Mouse (Mus musculus): Measurements from ENCODE around the gene Trim46. TPM values are rescaled to one million over a fixed set of nuclear protein-coding genes. Genes with fewer than 3 reads are reported as not detected.
A peak's percentile ranks its signal among the peaks of the same experiment; 100 is the strongest.

The Trim46 gene
- polyA plus RNA-seq, 1 experiment from 2014 or later = 76.1 TPM

MicroRNAs encoded within 50 kb of the gene (microRNA counts, 519-probe panel; counts per million panel counts)
- 2,483 counts per million, percentile 61 among the panel's probes with 10 or more counts for microRNA mmu-miR-92b

Small RNA genes within 50 kb of the gene (microRNA-seq; reads per million reads assigned to microRNA genes)
- gene Mir92b = 4,113 reads per million, percentile 90 among the genes with 10 or more reads in this experiment

Other genes with a start within 250 kb of the Trim46 start
- 74.4 and 76.8 TPM in 2 replicates for gene Rusc1, start 153.0 kb downstream of the Trim46 start, polyA plus RNA-seq (2015; fragmentation: Nextera tagmentation; extraction: Ambion mirVana)
- gene Gm43738, start 145.2 kb downstream of the Trim46 start, polyA plus RNA-seq (2015; fragmentation: Nextera tagmentation; extraction: Ambion mirVana) = not detected in 2 replicates
- gene Fdps, start 144.3 kb downstream of the Trim46 start, polyA plus RNA-seq (2015; fragmentation: Nextera tagmentation; extraction: Ambion mirVana) = 380 and 438 TPM in 2 replicates
- 0.13 TPM in 1 of 2 replicates, not detected in the other for gene Pklr, start 110.2 kb downstream of the Trim46 start, polyA plus RNA-seq (2015; fragmentation: Nextera tagmentation; extraction: Ambion mirVana)
- 34.0 and 39.6 TPM in 2 replicates for gene Hcn3, start 86.1 kb downstream of the Trim46 start, polyA plus RNA-seq (2015; fragmentation: Nextera tagmentation; extraction: Ambion mirVana)
- gene Clk2, start 81.5 kb downstream of the Trim46 start, polyA plus RNA-seq (2015; fragmentation: Nextera tagmentation; extraction: Ambion mirVana) = 19.2 and 23.9 TPM in 2 replicates
- gene Scamp3, start 68.8 kb downstream of the Trim46 start, polyA plus RNA-seq (2015; fragmentation: Nextera tagmentation; extraction: Ambion mirVana) = 125 and 128 TPM in 2 replicates
- 26.5 and 30.7 TPM in 2 replicates for gene Fam189b, start 63.2 kb downstream of the Trim46 start, polyA plus RNA-seq (2015; fragmentation: Nextera tagmentation; extraction: Ambion mirVana)
- 44.8 and 46.7 TPM in 2 replicates for gene Gba, start 43.4 kb downstream of the Trim46 start, polyA plus RNA-seq (2015; fragmentation: Nextera tagmentation; extraction: Ambion mirVana)
- 61.5 and 84.2 TPM in 2 replicates for gene Thbs3, start 31.1 kb downstream of the Trim46 start, polyA plus RNA-seq (2015; fragmentation: Nextera tagmentation; extraction: Ambion mirVana)
- gene Mtx1, start 19.2 kb downstream of the Trim46 start, polyA plus RNA-seq (2015; fragmentation: Nextera tagmentation; extraction: Ambion mirVana) = 180 and 183 TPM in 2 replicates
- 1.6 and 1.7 TPM in 2 replicates for gene Muc1, start 17.3 kb downstream of the Trim46 start, polyA plus RNA-seq (2015; fragmentation: Nextera tagmentation; extraction: Ambion mirVana)
- 187 and 195 TPM in 2 replicates for gene Krtcap2, start 343 bp downstream of the Trim46 start, polyA plus RNA-seq (2015; fragmentation: Nextera tagmentation; extraction: Ambion mirVana)
- 67.0 and 73.5 TPM in 2 replicates for gene Dpm3, start 13.0 kb upstream of the Trim46 start, polyA plus RNA-seq (2015; fragmentation: Nextera tagmentation; extraction: Ambion mirVana)
- gene Slc50a1, start 24.3 kb upstream of the Trim46 start, polyA plus RNA-seq (2015; fragmentation: Nextera tagmentation; extraction: Ambion mirVana) = 38.6 and 41.2 TPM in 2 replicates
- 8.3 and 9.5 TPM in 2 replicates for gene Efna1, start 34.8 kb upstream of the Trim46 start, polyA plus RNA-seq (2015; fragmentation: Nextera tagmentation; extraction: Ambion mirVana)
- 55.3 and 55.8 TPM in 2 replicates for gene Efna3, start 76.7 kb upstream of the Trim46 start, polyA plus RNA-seq (2015; fragmentation: Nextera tagmentation; extraction: Ambion mirVana)
- gene Efna4, start 91.7 kb upstream of the Trim46 start, polyA plus RNA-seq (2015; fragmentation: Nextera tagmentation; extraction: Ambion mirVana) = 14.1 and 16.7 TPM in 2 replicates
- 40.4 and 55.2 TPM in 2 replicates for gene Adam15, start 103.7 kb upstream of the Trim46 start, polyA plus RNA-seq (2015; fragmentation: Nextera tagmentation; extraction: Ambion mirVana)
- gene Dcst2, start 115.7 kb upstream of the Trim46 start, polyA plus RNA-seq (2015; fragmentation: Nextera tagmentation; extraction: Ambion mirVana) = 0.27 TPM in 1 of 2 replicates, not detected in the other
- gene Dcst1, start 118.9 kb upstream of the Trim46 start, polyA plus RNA-seq (2015; fragmentation: Nextera tagmentation; extraction: Ambion mirVana) = 1.2 and 1.3 TPM in 2 replicates
- 0.51 and 0.77 TPM in 2 replicates for gene Zbtb7b, start 148.5 kb upstream of the Trim46 start, polyA plus RNA-seq (2015; fragmentation: Nextera tagmentation; extraction: Ambion mirVana)
- 0.77 TPM in 1 of 2 replicates, not detected in the other for gene Lenep, start 156.5 kb upstream of the Trim46 start, polyA plus RNA-seq (2015; fragmentation: Nextera tagmentation; extraction: Ambion mirVana)
- gene Flad1, start 165.6 kb upstream of the Trim46 start, polyA plus RNA-seq (2015; fragmentation: Nextera tagmentation; extraction: Ambion mirVana) = 43.6 and 46.7 TPM in 2 replicates
- 139 and 156 TPM in 2 replicates for gene Cks1b, start 172.1 kb upstream of the Trim46 start, polyA plus RNA-seq (2015; fragmentation: Nextera tagmentation; extraction: Ambion mirVana)
- 14.4 and 17.2 TPM in 2 replicates for gene Shc1, start 172.1 kb upstream of the Trim46 start, polyA plus RNA-seq (2015; fragmentation: Nextera tagmentation; extraction: Ambion mirVana)
- 40.0 and 43.7 TPM in 2 replicates for gene Pygo2, start 183.9 kb upstream of the Trim46 start, polyA plus RNA-seq (2015; fragmentation: Nextera tagmentation; extraction: Ambion mirVana)
- 11.1 and 14.4 TPM in 2 replicates for gene Pbxip1, start 190.4 kb upstream of the Trim46 start, polyA plus RNA-seq (2015; fragmentation: Nextera tagmentation; extraction: Ambion mirVana)
- 70.2 and 92.5 TPM in 2 replicates for gene Pmvk, start 208.2 kb upstream of the Trim46 start, polyA plus RNA-seq (2015; fragmentation: Nextera tagmentation; extraction: Ambion mirVana)